Mouse (Mus musculus) MEL (cell line): Measurements from ENCODE around the gene Osbpl5. TPM values are rescaled to one million over a fixed set of nuclear protein-coding genes. Genes with fewer than 3 reads are reported as not detected.

ENCODE experiments used
- DNase-seq: peaks from one replicate; pipeline ENCODE4 v3.0.0; 2011; ENCODE audit warnings: low read depth, low spot score
- H3K27ac ChIP-seq: 2 replicates; pipeline ENCODE4 v1.5.1; 2012; ENCODE audit warnings: low read depth, mild to moderate bottlenecking, control low read depth, low read length, moderate library complexity; ENCODE audit not compliant: control insufficient read depth
- H3K27me3 ChIP-seq, 2 experiments: fragments of 150-350 bp in 1 of 2; sonication (generic) in 1 of 2; 2 replicates each; pipeline ENCODE4 v1.6.1; 2012; ENCODE audit warnings: low read length in 2 of 2, mild to moderate bottlenecking in 2 of 2, improper control_type of control experiment in 1 of 2, moderate library complexity in 1 of 2; ENCODE audit not compliant: insufficient read depth in 2 of 2, control insufficient read depth in 1 of 2
- H3K36me3 ChIP-seq, 2 experiments: 2 replicates each; pipeline ENCODE4 v1.6.1; 2012 to 2014; ENCODE audit warnings: low read length in 2 of 2, improper control_type of control experiment in 1 of 2, inconsistent platforms in 1 of 2, mild to moderate bottlenecking in 1 of 2; ENCODE audit not compliant: insufficient read depth in 2 of 2, control insufficient read depth in 1 of 2
- H3K4me1 ChIP-seq, 2 experiments: fragments of 150-350 bp in 1 of 2; sonication (generic) in 1 of 2; 2 replicates each; pipeline ENCODE4 v1.6.1; 2012; ENCODE audit warnings: low read length in 2 of 2, improper control_type of control experiment in 1 of 2, mild to moderate bottlenecking in 1 of 2; ENCODE audit not compliant: insufficient read depth in 2 of 2, control insufficient read depth in 1 of 2
- H3K4me3 ChIP-seq, 2 experiments: fragments of 150-350 bp in 1 of 2; sonication (generic) in 1 of 2; 2 replicates each; pipeline ENCODE4 v1.5.1; 2012; ENCODE audit warnings: low read depth in 2 of 2, low read length in 2 of 2, mild to moderate bottlenecking in 2 of 2, moderate library complexity in 2 of 2, control low read depth in 1 of 2, improper control_type of control experiment in 1 of 2; ENCODE audit not compliant: control insufficient read depth in 1 of 2, insufficient read depth in 1 of 2
- H3K79me2 ChIP-seq: 2 replicates; pipeline ENCODE4 v1.6.1; 2012; ENCODE audit warnings: mild to moderate bottlenecking, low read length, moderate library complexity; ENCODE audit not compliant: control insufficient read depth, poor library complexity, insufficient read depth
- H3K9ac ChIP-seq: 2 replicates; pipeline ENCODE4 v1.6.1; 2012; ENCODE audit warnings: low read depth, mild to moderate bottlenecking, control low read depth, low read length, moderate library complexity; ENCODE audit not compliant: control insufficient read depth, poor library complexity, severe bottlenecking
- H3K9me3 ChIP-seq: fragments of 150-350 bp; sonication (generic); replicated peaks from 2 replicates; pipeline ENCODE4 v1.6.1; 2012; ENCODE audit warnings: mild to moderate bottlenecking, low read length, improper control_type of control experiment, moderate library complexity; ENCODE audit not compliant: insufficient read depth
- BHLHE40 ChIP-seq: IDR thresholded peaks from 2 replicates; pipeline ENCODE4 v1.6.1; 2012; ENCODE audit warnings: low read depth, mild to moderate bottlenecking, inconsistent platforms, low read length, improper control_type of control experiment, borderline replicate concordance
- E2F4 ChIP-seq: IDR thresholded peaks from 2 replicates; pipeline ENCODE4 v1.6.1; 2011; ENCODE audit warnings: low read depth, low read length, improper control_type of control experiment, borderline replicate concordance
- HCFC1 ChIP-seq: IDR thresholded peaks from 2 replicates; pipeline ENCODE4 v1.6.1; 2012; ENCODE audit warnings: low read depth, mild to moderate bottlenecking, inconsistent platforms, low read length, improper control_type of control experiment, moderate library complexity
- MEF2A ChIP-seq: IDR thresholded peaks from 2 replicates; pipeline ENCODE4 v1.6.1; 2014; ENCODE audit warnings: low read depth, mild to moderate bottlenecking, inconsistent platforms, low read length, improper control_type of control experiment; ENCODE audit not compliant: poor library complexity, insufficient replicate concordance, severe bottlenecking; ENCODE audit errors: extremely low read depth
- MXI1 ChIP-seq: IDR thresholded peaks from 2 replicates; pipeline ENCODE4 v1.6.1; 2011; ENCODE audit warnings: mild to moderate bottlenecking, low read depth, low read length, improper control_type of control experiment
- MYC ChIP-seq: IDR thresholded peaks from 2 replicates; pipeline ENCODE4 v1.6.1; 2011; ENCODE audit warnings: low read depth, mild to moderate bottlenecking, low read length, improper control_type of control experiment, moderate library complexity
- NRF1 ChIP-seq: IDR thresholded peaks from 2 replicates; pipeline ENCODE4 v1.6.1; 2014; ENCODE audit warnings: low read depth, mild to moderate bottlenecking, inconsistent platforms, low read length, improper control_type of control experiment, moderate library complexity; ENCODE audit not compliant: poor library complexity, insufficient read depth, severe bottlenecking
- POLR2AphosphoS5 ChIP-seq: IDR thresholded peaks from 2 replicates; pipeline ENCODE4 v1.6.1; 2012; ENCODE audit warnings: low read depth, borderline replicate concordance, mild to moderate bottlenecking, inconsistent platforms, low read length, moderate library complexity, mixed read lengths
- RAD21 ChIP-seq: IDR thresholded peaks from 2 replicates; pipeline ENCODE4 v1.6.1; 2011; ENCODE audit warnings: mild to moderate bottlenecking, low read depth, low read length, improper control_type of control experiment
- RCOR1 ChIP-seq: IDR thresholded peaks from 2 replicates; pipeline ENCODE4 v1.6.1; 2012; ENCODE audit warnings: low read depth, mild to moderate bottlenecking, inconsistent platforms, low read length, improper control_type of control experiment
- SIN3A ChIP-seq: IDR thresholded peaks from 2 replicates; pipeline ENCODE4 v1.6.1; 2012; ENCODE audit warnings: low read length, improper control_type of control experiment, inconsistent platforms
- SMC3 ChIP-seq: IDR thresholded peaks from 2 replicates; pipeline ENCODE4 v1.6.1; 2011; ENCODE audit warnings: low read depth, low read length, improper control_type of control experiment
- TAL1 ChIP-seq: IDR thresholded peaks from 2 replicates; pipeline ENCODE4 v1.6.1; 2012; ENCODE audit warnings: mild to moderate bottlenecking, inconsistent platforms, low read length, moderate library complexity, mixed read lengths
- TCF12 ChIP-seq: IDR thresholded peaks from 2 replicates; pipeline ENCODE4 v1.6.1; 2014; ENCODE audit warnings: low read depth, mild to moderate bottlenecking, inconsistent platforms, low read length, improper control_type of control experiment, moderate library complexity
- UBTF ChIP-seq: IDR thresholded peaks from 2 replicates; pipeline ENCODE4 v1.6.1; 2012; ENCODE audit warnings: low read depth, mild to moderate bottlenecking, inconsistent platforms, low read length, improper control_type of control experiment, moderate library complexity, borderline replicate concordance; ENCODE audit not compliant: insufficient read depth
- ZC3H11A ChIP-seq: IDR thresholded peaks from 2 replicates; pipeline ENCODE4 v1.6.1; 2012; ENCODE audit warnings: low read depth, mild to moderate bottlenecking, inconsistent platforms, low read length, improper control_type of control experiment
- ZNF384 ChIP-seq: IDR thresholded peaks from 2 replicates; pipeline ENCODE4 v1.6.1; 2012; ENCODE audit warnings: low read depth, mild to moderate bottlenecking, inconsistent platforms, low read length, improper control_type of control experiment
- polyA plus RNA-seq, 2 experiments: library from polyadenylated mRNA; stranded (reverse) in 1 of 2; unstranded in 1 of 2; fragments of >175 nt in 1 of 2; fragments of >200 nt in 1 of 2; gene quantifications; 2 replicates each; pipeline versions ENCODE4 v1.2.1 to v1.2.4; 2012; ENCODE audit warnings: low replicate concordance in 2 of 2, low read depth in 1 of 2; ENCODE audit not compliant: insufficient read length in 2 of 2, insufficient read depth in 1 of 2, missing spikeins in 1 of 2
- total RNA-seq: library from RNA; depleted of rRNA; stranded (reverse); fragments of 300-350 nt; gene quantifications from 2 replicates; pipeline ENCODE4 v1.2.3, GENCODE M21; 2012; rRNA removed

Osbpl5 gene
- total RNA-seq (0.20 and 0.27 TPM in 2 replicates), polyA plus RNA-seq (under 1 TPM in 1 of 2 experiments, not detected in 1; 0.50 TPM)

DNA sequence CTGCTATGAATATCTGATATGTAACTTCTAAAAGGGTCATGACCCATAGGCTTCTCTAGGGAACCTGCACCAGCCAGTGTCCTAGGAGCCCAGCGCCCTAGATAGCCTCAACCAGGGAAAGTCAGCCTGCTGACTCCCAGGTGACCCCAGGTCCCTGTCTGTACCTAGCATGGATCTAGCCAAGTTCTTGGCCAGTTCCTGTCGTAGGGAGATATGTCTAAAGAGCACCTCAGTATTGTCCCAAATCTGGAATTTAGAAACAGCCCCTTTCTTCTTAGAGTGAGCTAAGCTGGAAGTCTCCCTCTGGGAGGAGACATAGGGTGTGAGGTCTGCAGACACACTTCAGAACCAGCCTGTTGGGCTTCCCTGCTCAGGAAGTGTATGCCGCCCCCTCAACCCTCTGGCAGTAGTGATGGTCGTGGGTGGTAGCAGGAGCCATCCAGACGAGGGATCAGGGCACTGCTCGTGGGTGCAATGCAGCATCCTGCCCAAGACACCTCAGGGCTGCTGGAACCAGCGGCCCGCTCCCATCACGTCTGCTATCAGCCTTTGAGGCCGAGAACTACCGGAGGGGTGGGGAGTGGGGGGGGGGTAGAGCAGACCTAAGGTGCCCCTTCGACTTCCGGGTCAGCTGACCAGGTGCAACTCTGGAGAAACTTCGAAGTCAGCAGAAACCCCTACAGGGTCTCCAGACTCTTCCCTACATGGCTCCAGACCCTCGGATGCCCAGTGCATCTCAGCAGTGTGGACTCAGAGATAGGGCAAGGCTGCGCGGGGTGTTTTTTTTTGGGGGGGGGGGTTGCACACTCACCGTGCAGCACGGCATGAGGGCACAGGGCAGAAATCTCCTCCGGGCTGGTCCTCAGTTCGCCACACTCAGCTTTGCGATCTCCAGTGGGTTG is at the start of gene Osbpl5:
TSS of gene Osbpl5 (minus strand) at position 861 of the 902 bp plus-strand sequence.
- peaks cover 2 to 24% of the 10 kb centered on the region in 2 experiments; a peak in 3 of 4 replicates for H3K4me1 ChIP-seq
- peak within 1 kb of the TSS; percentile 5 for H3K27ac ChIP-seq
- peaks cover 0 to 12% of the 10 kb centered on the region in 2 experiments; a peak in 2 of 4 replicates for H3K36me3 ChIP-seq
- peak within 1 kb of the TSS; percentile 39 to 47 for H3K4me3 ChIP-seq
- no peaks in the 10 kb centered on the region; the same call in 1 of the 2 replicates for H3K79me2 ChIP-seq
- H3K27me3 ChIP-seq = no peaks in the 10 kb centered on the region; a peak in 1 of 4 replicates
- peak within 1 kb of the TSS; percentile 69 for H3K9ac ChIP-seq
- no peaks in the 10 kb centered on the region for H3K9me3 ChIP-seq
- peak; percentile 14 for DNase-seq
- TF ChIP-seq RAD21 (no peak), HCFC1 (no peak), TAL1 (no peak), TCF12 (no peak), NRF1 (no peak), MEF2A (no peak), E2F4 (no peak), BHLHE40 (no peak), UBTF (no peak), MXI1 (no peak), POLR2AphosphoS5 (no peak), RCOR1 (no peak), SIN3A (no peak), ZC3H11A (no peak), MYC (no peak), ZNF384 (no peak)

DNA sequence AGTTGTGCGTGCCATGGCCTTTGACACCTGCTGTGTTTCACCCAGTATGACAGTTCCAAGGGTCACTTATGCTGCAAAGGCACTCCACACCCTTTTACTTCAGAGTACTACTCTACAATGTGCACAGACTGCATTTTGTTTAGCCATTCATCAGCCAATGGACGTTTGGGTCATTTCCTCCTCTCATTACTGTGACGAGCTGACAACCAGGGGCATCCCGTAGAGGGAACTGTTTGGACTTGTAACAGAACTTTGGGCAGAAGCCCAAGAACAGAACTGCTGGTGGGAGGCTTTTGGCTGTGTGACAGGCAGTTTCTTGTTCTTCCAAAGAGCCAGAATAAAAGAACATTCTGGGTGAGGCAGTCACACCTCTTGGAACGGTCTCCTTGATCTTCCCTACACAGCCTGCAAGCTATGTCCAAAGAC is 48.4 kb upstream of the Osbpl5 start:
- H3K36me3 ChIP-seq = no peaks in the 10 kb centered on the region; a peak in 1 of 4 replicates
- H3K27me3 ChIP-seq = no peaks in the 10 kb centered on the region
- H3K9me3 ChIP-seq = no peaks in the 10 kb centered on the region
- H3K79me2 ChIP-seq = no peaks in the 10 kb centered on the region
- H3K4me3 ChIP-seq = no peak overlapping the region
- no peak overlapping the region for H3K9ac ChIP-seq
- TF ChIP-seq ZNF384 = no peak
- no peak for TF ChIP-seq SMC3
- TF ChIP-seq NRF1 = no peak
- no peak for TF ChIP-seq MEF2A
- no peak for TF ChIP-seq RCOR1
- TF ChIP-seq, all 39 proteins: peak for 0
- no peak overlapping the region for H3K27ac ChIP-seq
- no peak for DNase-seq
- H3K4me1 ChIP-seq = no peaks in the 10 kb centered on the region
